Mouse (Mus musculus): ENCODE data around the gene Olfr890. TPM values are rescaled to one million over a fixed set of nuclear protein-coding genes. Genes with fewer than 3 reads are reported as not detected.
"Not testable (repeated sequence)": the region's sequence is repeated elsewhere in the genome, so short reads cannot be mapped to it uniquely, and the experiment has no call there.

Gene Olfr890
- total RNA-seq (2015; ENCODE audit: low replicate concordance) (not detected in 2 replicates), total RNA-seq (2017; ENCODE audit: low replicate concordance) (not detected in 2 replicates)

GRCm38 (mm10) chr9:38142217-38142616, at the start of gene Olfr890:
Gene Olfr890, plus strand, starts transcription at chr9:38142517.
- ATAC-seq (replicated peaks; ENCODE audit: low FRiP score, poor library complexity, severe bottlenecking), result no peak

GRCm38 (mm10) chr9:38107828-38108227, 34.5 kb upstream of the Olfr890 start, which contains the start of gene Olfr888:
Gene Olfr888, plus strand, starts transcription at chr9:38108128.
- no peak for ATAC-seq (replicated peaks; ENCODE audit: low FRiP score, poor library complexity, severe bottlenecking)

GRCm38 (mm10) chr9:38114898-38115297, 27.4 kb upstream of the Olfr890 start, which contains the start of gene Olfr889:
Gene Olfr889, plus strand, starts transcription at chr9:38115198.
- no peak for ATAC-seq (replicated peaks; ENCODE audit: low FRiP score, poor library complexity, severe bottlenecking)

- ATAC-seq (replicated peaks; ENCODE audit: low FRiP score, poor library complexity, severe bottlenecking), result not testable (repeated sequence)
Measured at GRCm38 (mm10) chr9:38168341-38168740, 26.0 kb downstream of the Olfr890 start.

- no peak for ATAC-seq (replicated peaks; ENCODE audit: low FRiP score, poor library complexity, severe bottlenecking)
Measured at GRCm38 (mm10) chr9:38180721-38181120, 38.4 kb downstream of the Olfr890 start, which contains the start of gene Olfr891. Gene Olfr891, minus strand, starts transcription at chr9:38180821.

Other genes with a start within 250 kb of the Olfr890 start
- gene Olfr145, start 245.8 kb upstream of the Olfr890 start, total RNA-seq (2015; ENCODE audit: low replicate concordance), result not detected in 2 replicates
- gene Olfr145, start 245.8 kb upstream of the Olfr890 start, total RNA-seq (2017; ENCODE audit: low replicate concordance), result not detected in 2 replicates
- not detected in 2 replicates for gene Olfr878, start 224.7 kb upstream of the Olfr890 start, total RNA-seq (2015; ENCODE audit: low replicate concordance)
- gene Olfr878, start 224.7 kb upstream of the Olfr890 start, total RNA-seq (2017; ENCODE audit: low replicate concordance), result not detected in 2 replicates
- not detected in 2 replicates for gene Olfr881, start 150.7 kb upstream of the Olfr890 start, total RNA-seq (2015; ENCODE audit: low replicate concordance)
- not detected in 2 replicates for gene Olfr881, start 150.7 kb upstream of the Olfr890 start, total RNA-seq (2017; ENCODE audit: low replicate concordance)
- not detected in 2 replicates for gene Olfr883, start 116.7 kb upstream of the Olfr890 start, total RNA-seq (2015; ENCODE audit: low replicate concordance)
- gene Olfr883, start 116.7 kb upstream of the Olfr890 start, total RNA-seq (2017; ENCODE audit: low replicate concordance), result not detected in 2 replicates
- gene Olfr884, start 96.0 kb upstream of the Olfr890 start, total RNA-seq (2015; ENCODE audit: low replicate concordance), result not detected in 2 replicates
- gene Olfr884, start 96.0 kb upstream of the Olfr890 start, total RNA-seq (2017; ENCODE audit: low replicate concordance), result not detected in 2 replicates
- gene Olfr885, start 81.2 kb upstream of the Olfr890 start, total RNA-seq (2015; ENCODE audit: low replicate concordance), result not detected in 2 replicates
- not detected in 2 replicates for gene Olfr885, start 81.2 kb upstream of the Olfr890 start, total RNA-seq (2017; ENCODE audit: low replicate concordance)
- not detected in 2 replicates for gene Olfr887, start 58.4 kb upstream of the Olfr890 start, total RNA-seq (2015; ENCODE audit: low replicate concordance)
- gene Olfr887, start 58.4 kb upstream of the Olfr890 start, total RNA-seq (2017; ENCODE audit: low replicate concordance), result not detected in 2 replicates
- gene Olfr888, start 34.4 kb upstream of the Olfr890 start, total RNA-seq (2015; ENCODE audit: low replicate concordance), result not detected in 2 replicates
- not detected in 2 replicates for gene Olfr888, start 34.4 kb upstream of the Olfr890 start, total RNA-seq (2017; ENCODE audit: low replicate concordance)
- gene Olfr889, start 27.3 kb upstream of the Olfr890 start, total RNA-seq (2015; ENCODE audit: low replicate concordance), result not detected in 2 replicates
- gene Olfr889, start 27.3 kb upstream of the Olfr890 start, total RNA-seq (2017; ENCODE audit: low replicate concordance), result not detected in 2 replicates
- not detected in 2 replicates for gene Olfr891, start 38.3 kb downstream of the Olfr890 start, total RNA-seq (2015; ENCODE audit: low replicate concordance)
- gene Olfr891, start 38.3 kb downstream of the Olfr890 start, total RNA-seq (2017; ENCODE audit: low replicate concordance), result not detected in 2 replicates
- not detected in 2 replicates for gene Olfr893, start 65.8 kb downstream of the Olfr890 start, total RNA-seq (2015; ENCODE audit: low replicate concordance)
- gene Olfr893, start 65.8 kb downstream of the Olfr890 start, total RNA-seq (2017; ENCODE audit: low replicate concordance), result not detected in 2 replicates
- not detected in 2 replicates for gene Olfr894, start 75.5 kb downstream of the Olfr890 start, total RNA-seq (2015; ENCODE audit: low replicate concordance)
- gene Olfr894, start 75.5 kb downstream of the Olfr890 start, total RNA-seq (2017; ENCODE audit: low replicate concordance), result not detected in 2 replicates
- not detected in 2 replicates for gene Olfr143, start 110.3 kb downstream of the Olfr890 start, total RNA-seq (2015; ENCODE audit: low replicate concordance)
- gene Olfr143, start 110.3 kb downstream of the Olfr890 start, total RNA-seq (2017; ENCODE audit: low replicate concordance), result not detected in 2 replicates
- not detected in 2 replicates for gene Olfr895, start 125.3 kb downstream of the Olfr890 start, total RNA-seq (2015; ENCODE audit: low replicate concordance)
- gene Olfr895, start 125.3 kb downstream of the Olfr890 start, total RNA-seq (2017; ENCODE audit: low replicate concordance), result not detected in 2 replicates
- not detected in 2 replicates for gene Olfr896-ps1, start 148.6 kb downstream of the Olfr890 start, total RNA-seq (2015; ENCODE audit: low replicate concordance)
- gene Olfr896-ps1, start 148.6 kb downstream of the Olfr890 start, total RNA-seq (2017; ENCODE audit: low replicate concordance), result not detected in 2 replicates
- gene Olfr25, start 186.5 kb downstream of the Olfr890 start, total RNA-seq (2015; ENCODE audit: low replicate concordance), result not detected in 2 replicates
- 0.39 TPM in 1 of 2 replicates, not detected in the other for gene Olfr25, start 186.5 kb downstream of the Olfr890 start, total RNA-seq (2017; ENCODE audit: low replicate concordance)
- gene Olfr898, start 205.9 kb downstream of the Olfr890 start, total RNA-seq (2015; ENCODE audit: low replicate concordance), result not detected in 2 replicates
- not detected in 2 replicates for gene Olfr898, start 205.9 kb downstream of the Olfr890 start, total RNA-seq (2017; ENCODE audit: low replicate concordance)
- not detected in 2 replicates for gene Olfr250, start 224.4 kb downstream of the Olfr890 start, total RNA-seq (2015; ENCODE audit: low replicate concordance)
- gene Olfr250, start 224.4 kb downstream of the Olfr890 start, total RNA-seq (2017; ENCODE audit: low replicate concordance), result not detected in 2 replicates
- gene Olfr251, start 234.6 kb downstream of the Olfr890 start, total RNA-seq (2015; ENCODE audit: low replicate concordance), result not detected in 2 replicates
- not detected in 2 replicates for gene Olfr251, start 234.6 kb downstream of the Olfr890 start, total RNA-seq (2017; ENCODE audit: low replicate concordance)